Mouse (Mus musculus): ENCODE measurements around the gene Mtg2. TPM values are rescaled to one million over a fixed set of nuclear protein-coding genes. Genes with fewer than 3 reads are reported as not detected.

Mtg2 gene
- polyA plus RNA-seq, 1 experiment from 2014 or later = 11.1 TPM

DNA sequence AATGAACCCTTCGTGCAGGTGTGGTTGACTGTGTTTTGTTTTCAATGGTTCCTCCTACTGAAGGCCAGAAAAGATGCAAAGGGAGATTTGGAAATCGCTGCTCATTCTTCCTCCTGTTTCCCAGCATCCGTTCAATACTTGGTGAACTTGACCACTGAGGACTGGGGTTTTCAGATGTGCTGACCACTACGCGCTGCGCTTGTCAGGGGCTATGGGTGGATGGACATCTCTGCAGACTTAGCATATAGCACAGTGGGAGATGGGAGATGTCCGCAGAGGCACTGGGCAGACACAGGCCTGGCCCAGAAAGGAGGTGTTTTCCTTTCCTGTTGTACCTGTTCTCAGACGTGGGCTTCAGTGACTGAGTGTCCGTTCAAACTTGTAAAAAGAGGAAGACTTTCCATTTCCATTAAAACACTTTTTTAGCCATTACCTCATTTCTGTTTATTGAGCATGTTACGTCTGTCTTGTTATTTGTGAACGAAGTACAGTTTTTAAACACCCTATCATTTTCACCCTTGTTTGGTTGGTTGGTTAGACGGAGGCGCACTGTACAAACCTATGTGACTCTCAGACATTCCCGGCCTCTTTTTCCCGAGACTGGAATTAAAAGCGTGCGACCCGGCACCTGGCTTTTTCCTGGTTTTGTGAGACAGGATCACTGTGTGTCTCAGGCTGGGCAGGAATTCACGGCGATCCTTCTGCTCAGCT lies 463 bp upstream of the Mtg2 start:
- peak overlapping the region; percentile 84 for H3K4me2 ChIP-seq (replicated peaks; ENCODE audit: low read depth)
- peaks cover 4% of the 10 kb centered on the region for H3K4me1 ChIP-seq (replicated peaks; ENCODE audit: control insufficient read depth, insufficient read depth, low read length)
- no peaks in the 10 kb centered on the region for H3K9me3 ChIP-seq (ENCODE audit: control insufficient read depth)
- peaks cover 9% of the 10 kb centered on the region; the same call in 1 of the 2 replicates for H3K36me3 ChIP-seq (ENCODE audit: control insufficient read depth, insufficient read depth)
- H3K9ac ChIP-seq (ENCODE audit: low read depth, low read length) = peak overlapping the region; percentile 53
- TF ChIP-seq CTCF (IDR thresholded peaks at IDR 0.05; ENCODE audit: low read depth) = no peak
- no peaks in the 10 kb centered on the region for H3K27me3 ChIP-seq (replicated peaks; ENCODE audit: control insufficient read depth, insufficient read depth, low read length)
- 31% methylated on average over 20 of the region's 20 CpGs for WGBS
- peak overlapping the region; percentile 82 for H3K27ac ChIP-seq (ENCODE audit: low read depth, low read length)
- peak overlapping the region; percentile 63 for H3K4me3 ChIP-seq (ENCODE audit: low read depth, low read length)
- ATAC-seq = peak; percentile 46

DNA sequence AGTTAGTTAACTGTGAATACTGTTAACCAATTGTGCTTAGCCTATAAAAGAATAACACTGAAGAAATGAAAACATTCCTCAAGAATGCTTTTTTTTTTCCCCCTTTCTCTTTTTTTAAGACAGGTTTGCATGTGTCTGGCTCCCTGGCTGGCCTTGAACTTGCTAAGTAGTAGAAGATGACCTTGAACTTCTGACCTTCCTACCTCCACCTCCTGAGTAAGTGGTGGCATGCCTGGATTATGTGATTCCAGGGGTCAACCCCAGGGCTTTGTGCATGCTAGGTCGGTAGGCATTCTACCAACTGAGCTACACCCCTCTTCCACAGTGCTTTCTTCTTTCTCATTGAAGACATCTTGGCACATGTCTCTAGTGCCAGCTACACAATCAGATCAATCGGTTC lies 1.3 kb downstream of the Mtg2 start:
- H3K4me3 ChIP-seq (ENCODE audit: low read depth, low read length) = no peak overlapping the region
- no peaks in the 10 kb centered on the region for H3K9me3 ChIP-seq (ENCODE audit: control insufficient read depth)
- ATAC-seq = no peak
- no peak overlapping the region for H3K4me2 ChIP-seq (replicated peaks; ENCODE audit: low read depth)
- no peak overlapping the region for H3K27ac ChIP-seq (ENCODE audit: low read depth, low read length)
- no peaks in the 10 kb centered on the region for H3K27me3 ChIP-seq (replicated peaks; ENCODE audit: control insufficient read depth, insufficient read depth, low read length)
- H3K9ac ChIP-seq (ENCODE audit: low read depth, low read length) = no peak overlapping the region
- peaks cover 9% of the 10 kb centered on the region; the same call in 1 of the 2 replicates for H3K36me3 ChIP-seq (ENCODE audit: control insufficient read depth, insufficient read depth)
- H3K4me1 ChIP-seq (replicated peaks; ENCODE audit: control insufficient read depth, insufficient read depth, low read length) = peaks cover 4% of the 10 kb centered on the region
- WGBS = 64% methylated on average over 2 of the region's 2 CpGs
- TF ChIP-seq CTCF (IDR thresholded peaks at IDR 0.05; ENCODE audit: low read depth) = no peak

DNA sequence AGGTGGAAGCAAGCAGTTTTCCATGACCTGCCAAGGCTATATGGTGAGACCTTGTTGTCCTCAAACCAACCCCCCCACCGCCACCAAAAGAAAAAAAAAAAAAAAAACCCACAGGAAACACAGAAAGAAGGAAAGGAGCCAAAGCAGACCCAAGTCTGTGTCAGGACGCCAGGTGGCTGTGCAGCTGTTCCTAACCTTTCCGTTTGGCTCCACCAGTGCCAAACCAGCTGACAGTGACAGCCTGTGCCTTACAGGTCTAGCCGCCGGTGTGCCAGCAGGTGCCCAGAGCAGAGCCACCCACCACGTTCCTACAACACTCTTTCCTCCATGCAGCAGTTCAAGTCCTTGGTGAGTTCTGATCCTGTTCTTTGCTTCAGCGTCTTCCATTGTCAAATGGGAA lies 2.5 kb downstream of the Mtg2 start:
- Histone ChIP-seq H3K9me3 (ENCODE audit: control insufficient read depth) (no peaks in the 10 kb centered on the region), H3K4me1 (replicated peaks; ENCODE audit: control insufficient read depth, insufficient read depth, low read length) (peaks cover 4% of the 10 kb centered on the region), H3K36me3 (ENCODE audit: control insufficient read depth, insufficient read depth) (peaks cover 17% of the 10 kb centered on the region; the same call in 1 of the 2 replicates), H3K4me3 (ENCODE audit: low read depth, low read length) (no peak overlapping the region), H3K9ac (ENCODE audit: low read depth, low read length) (no peak overlapping the region), H3K27ac (ENCODE audit: low read depth, low read length) (no peak overlapping the region), H3K4me2 (replicated peaks; ENCODE audit: low read depth) (no peak overlapping the region), H3K27me3 (replicated peaks; ENCODE audit: control insufficient read depth, insufficient read depth, low read length) (no peaks in the 10 kb centered on the region)
- ATAC-seq = no peak
- 92% methylated on average over 7 of the region's 7 CpGs for WGBS
- TF ChIP-seq CTCF (IDR thresholded peaks at IDR 0.05; ENCODE audit: low read depth) = no peak

DNA sequence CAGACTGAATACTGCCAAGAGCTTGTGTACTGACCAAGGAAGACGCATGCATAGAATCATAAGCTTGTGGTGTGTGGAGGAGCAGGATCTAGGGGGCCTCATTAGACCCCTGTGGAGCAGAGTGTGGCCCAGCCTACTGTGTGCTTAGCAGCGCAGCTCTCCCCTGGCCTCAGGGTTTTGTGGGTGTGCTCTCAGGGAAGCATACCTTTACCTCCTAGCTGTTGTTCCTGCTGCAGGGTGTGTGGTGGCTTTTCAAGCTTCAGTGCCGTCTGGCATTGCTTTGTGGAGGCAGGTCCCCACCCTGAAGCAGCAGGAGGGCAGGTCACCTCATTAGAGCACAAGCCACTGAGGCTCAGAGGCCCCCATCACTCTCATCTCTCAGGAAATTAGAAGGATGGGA lies 7.2 kb downstream of the Mtg2 start:
- Histone ChIP-seq H3K9me3 (ENCODE audit: control insufficient read depth) (no peaks in the 10 kb centered on the region), H3K36me3 (ENCODE audit: control insufficient read depth, insufficient read depth) (peaks cover 28% of the 10 kb centered on the region; the same call in 1 of the 2 replicates), H3K4me1 (replicated peaks; ENCODE audit: control insufficient read depth, insufficient read depth, low read length) (no peaks in the 10 kb centered on the region), H3K4me2 (replicated peaks; ENCODE audit: low read depth) (no peak overlapping the region), H3K9ac (ENCODE audit: low read depth, low read length) (no peak overlapping the region), H3K27me3 (replicated peaks; ENCODE audit: control insufficient read depth, insufficient read depth, low read length) (no peaks in the 10 kb centered on the region), H3K4me3 (ENCODE audit: low read depth, low read length) (no peak overlapping the region), H3K27ac (ENCODE audit: low read depth, low read length) (no peak overlapping the region)
- no peak for ATAC-seq
- 76% methylated on average over 3 of the region's 3 CpGs for WGBS
- TF ChIP-seq CTCF (IDR thresholded peaks at IDR 0.05; ENCODE audit: low read depth) = no peak

DNA sequence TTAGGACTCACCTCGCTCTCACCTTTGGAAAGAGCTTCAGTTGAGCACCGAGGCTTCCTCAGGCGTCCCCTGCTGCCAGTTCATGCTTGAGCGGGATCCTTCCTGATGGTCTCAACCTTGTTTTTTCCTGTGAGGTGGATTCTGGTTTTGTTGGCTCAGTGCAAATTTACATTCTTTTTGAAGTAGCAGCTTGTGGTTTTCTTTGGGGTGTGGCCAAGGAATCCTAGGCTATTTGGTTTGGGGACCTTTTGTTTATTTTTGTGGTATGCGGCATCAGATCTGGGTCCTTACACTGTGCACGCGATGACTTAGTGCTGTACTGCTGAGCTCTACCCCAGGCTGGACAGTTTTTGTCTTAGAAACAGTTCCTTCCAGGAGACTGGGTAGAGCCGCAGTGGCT lies 10.3 kb downstream of the Mtg2 start:
- WGBS = 73% methylated on average over 8 of the region's 8 CpGs
- no peak overlapping the region for H3K27ac ChIP-seq (ENCODE audit: low read depth, low read length)
- H3K4me2 ChIP-seq (replicated peaks; ENCODE audit: low read depth) = no peak overlapping the region
- no peaks in the 10 kb centered on the region for H3K4me1 ChIP-seq (replicated peaks; ENCODE audit: control insufficient read depth, insufficient read depth, low read length)
- peaks cover 31% of the 10 kb centered on the region for H3K36me3 ChIP-seq (ENCODE audit: control insufficient read depth, insufficient read depth)
- TF ChIP-seq CTCF (IDR thresholded peaks at IDR 0.05; ENCODE audit: low read depth) = no peak
- H3K4me3 ChIP-seq (ENCODE audit: low read depth, low read length) = no peak overlapping the region
- H3K27me3 ChIP-seq (replicated peaks; ENCODE audit: control insufficient read depth, insufficient read depth, low read length) = no peaks in the 10 kb centered on the region
- H3K9ac ChIP-seq (ENCODE audit: low read depth, low read length) = no peak overlapping the region
- ATAC-seq = no peak
- no peaks in the 10 kb centered on the region for H3K9me3 ChIP-seq (ENCODE audit: control insufficient read depth)

DNA sequence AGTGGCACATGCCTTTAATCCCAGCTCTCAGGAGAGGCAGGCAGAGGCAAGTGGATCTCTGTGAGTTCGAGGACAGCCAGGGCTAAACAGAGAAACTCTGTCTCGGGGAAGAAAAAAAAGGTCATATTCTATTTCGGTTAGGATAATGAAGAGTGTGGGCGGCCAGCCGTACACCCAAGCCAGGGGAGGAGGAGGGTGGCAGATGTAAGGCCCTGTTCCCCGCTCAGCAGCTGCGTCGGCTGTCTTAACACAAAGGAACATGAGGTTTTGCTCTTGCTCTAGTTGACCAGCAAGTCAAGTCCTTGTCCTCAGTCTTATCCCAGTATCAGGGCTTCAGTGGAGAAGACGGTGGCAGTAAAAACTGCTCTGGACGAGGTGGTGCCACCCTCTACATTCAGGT lies 12.7 kb downstream of the Mtg2 start:
- Histone ChIP-seq H3K9ac (ENCODE audit: low read depth, low read length) (no peak overlapping the region), H3K27ac (ENCODE audit: low read depth, low read length) (no peak overlapping the region), H3K36me3 (ENCODE audit: control insufficient read depth, insufficient read depth) (peaks cover 21% of the 10 kb centered on the region), H3K4me2 (replicated peaks; ENCODE audit: low read depth) (no peak overlapping the region), H3K4me3 (ENCODE audit: low read depth, low read length) (no peak overlapping the region), H3K27me3 (replicated peaks; ENCODE audit: control insufficient read depth, insufficient read depth, low read length) (no peaks in the 10 kb centered on the region), H3K9me3 (ENCODE audit: control insufficient read depth) (no peaks in the 10 kb centered on the region), H3K4me1 (replicated peaks; ENCODE audit: control insufficient read depth, insufficient read depth, low read length) (no peaks in the 10 kb centered on the region)
- no peak for ATAC-seq
- no peak for TF ChIP-seq CTCF (IDR thresholded peaks at IDR 0.05; ENCODE audit: low read depth)
- WGBS = 94% methylated on average over 10 of the region's 10 CpGs

All from intestine, postnatal 0 days (tissue).